In genomic region chr7:78737614-78738210, GRCm38 (mm10) we compare ENCODE assay signal across 11 mouse cellular contexts. TPM values are rescaled to one million over a fixed set of nuclear protein-coding genes. Genes with fewer than 3 reads are reported as not detected.
DNase-seq lines count a peak whose midpoint lies in the region; ATAC-seq and TF ChIP-seq lines count a peak whose summit lies in the region.
"Had no signal": no experiment of that assay in that cellular context is flagged by ENCODE, and none has a peak within 500 bp of the region (broad histone marks: within the 10 kb centered on the region; RNA-seq: fewer than 3 reads in every experiment).

TSS of gene Ntrk3 (minus strand) at chr7:78738012.

- no peaks in the 10 kb centered on the region for H3K4me1 ChIP-seq in cerebellum, adult 2 months (ENCODE audit: control insufficient read depth, insufficient read depth, low read length)
- H3K4me1 ChIP-seq in midbrain, embryonic 14.5 days (ENCODE audit: control insufficient read depth, insufficient read depth, low read length): no peaks in the 10 kb centered on the region
- no peaks in the 10 kb centered on the region for H3K4me1 ChIP-seq in midbrain, embryonic 11.5 days (ENCODE audit: control insufficient read depth, insufficient read depth, low read length)

- no peak within 1 kb of the TSS for H3K9ac ChIP-seq in midbrain, embryonic 14.5 days (replicated peaks; ENCODE audit: low read length)
- no peak within 1 kb of the TSS for H3K9ac ChIP-seq in midbrain, embryonic 11.5 days (ENCODE audit: low read length)
- H3K9ac ChIP-seq: liver, embryonic 14.5 days had no signal

- no peak within 1 kb of the TSS for H3K4me2 ChIP-seq in midbrain, embryonic 14.5 days (ENCODE audit: low read length)
- H3K4me2 ChIP-seq in midbrain, embryonic 11.5 days: no peak within 1 kb of the TSS

- ATAC-seq in midbrain, embryonic 14.5 days (ENCODE audit: low FRiP score, low TSS enrichment): no peak
- ATAC-seq in midbrain, embryonic 11.5 days (ENCODE audit: low FRiP score): no peak

- H3K27ac ChIP-seq in cerebellum, adult 2 months (ENCODE audit: insufficient read depth, low read length): no peak within 1 kb of the TSS
- H3K27ac ChIP-seq in midbrain, embryonic 14.5 days (replicated peaks; ENCODE audit: low read depth, low read length): no peak within 1 kb of the TSS
- H3K27ac ChIP-seq in midbrain, embryonic 11.5 days (ENCODE audit: low read depth, low read length): no peak within 1 kb of the TSS
- H3K27ac ChIP-seq: liver, embryonic 14.5 days had no signal

- no peaks in the 10 kb centered on the region for H3K27me3 ChIP-seq in cerebellum, adult 2 months (ENCODE audit: control insufficient read depth, insufficient read depth, low read length)
- no peaks in the 10 kb centered on the region for H3K27me3 ChIP-seq in midbrain, embryonic 14.5 days (ENCODE audit: control insufficient read depth, insufficient read depth, low read length)
- H3K27me3 ChIP-seq in midbrain, embryonic 11.5 days (ENCODE audit: control insufficient read depth, insufficient read depth, low read length): no peaks in the 10 kb centered on the region

- DNase-seq in cerebellum, adult 2 months: no peak
- DNase-seq in cerebellum, adult 9-11 months: no peak
- no peak for DNase-seq in midbrain, embryonic 14.5 days
- DNase-seq in midbrain, embryonic 11.5 days (ENCODE audit: low spot score, missing footprints): no peak
- DNase-seq in left cerebral cortex, postnatal 14 days (ENCODE audit: low spot score in 2 of 2): no peak
- DNase-seq in thymus, postnatal 14 days: peak; percentile 48
- no peak for DNase-seq in embryo, embryonic 9.5 days (ENCODE audit: extremely low spot score)
- DNase-seq in lung, postnatal 25 days (ENCODE audit: low spot score): no peak
- DNase-seq: cerebellum, postnatal 14 days; kidney, adult 2 months had no signal

- no peak for TF ChIP-seq CTCF in cerebellum, adult 2 months (IDR thresholded peaks at IDR 0.05; ENCODE audit: borderline replicate concordance, insufficient read depth, low read depth, low read length)

- no peaks in the 10 kb centered on the region for H3K9me3 ChIP-seq in midbrain, embryonic 14.5 days (ENCODE audit: control insufficient read depth, low read length)
- H3K9me3 ChIP-seq in midbrain, embryonic 11.5 days (ENCODE audit: control insufficient read depth, low read length): no peaks in the 10 kb centered on the region

- no peak for TF ChIP-seq POLR2A in cerebellum, adult 2 months (IDR thresholded peaks at IDR 0.05; ENCODE audit: borderline replicate concordance, insufficient read depth, low read length)

- H3K36me3 ChIP-seq in midbrain, embryonic 14.5 days (ENCODE audit: control insufficient read depth, insufficient read depth, low read length): no peaks in the 10 kb centered on the region
- no peaks in the 10 kb centered on the region for H3K36me3 ChIP-seq in midbrain, embryonic 11.5 days (ENCODE audit: control insufficient read depth, insufficient read depth, low read length)

- intact Hi-C loops in left cerebral cortex, postnatal 14 days (cut with DNase I): no loop called here

- 87% methylated on average over 5 of the region's 5 CpGs for WGBS in cerebellum, adult 2 months
- WGBS in midbrain, embryonic 14.5 days: 91% methylated on average over 5 of the region's 5 CpGs
- WGBS in midbrain, embryonic 11.5 days: 88% methylated on average over 5 of the region's 5 CpGs

- no peak within 1 kb of the TSS for H3K4me3 ChIP-seq in cerebellum, adult 2 months (replicated peaks; ENCODE audit: insufficient read depth, low read depth, low read length)
- H3K4me3 ChIP-seq in midbrain, embryonic 14.5 days (replicated peaks; ENCODE audit: low read depth, low read length): no peak within 1 kb of the TSS
- H3K4me3 ChIP-seq in midbrain, embryonic 11.5 days (ENCODE audit: low read depth, low read length): no peak within 1 kb of the TSS

RNA-seq across cellular contexts. Expression of gene Ntrk3, which starts in this region (rescaled TPM):
- polyA plus RNA-seq in cerebellum, adult 2 months (2012; rRNA removed): 91.5 and 109 TPM in 2 replicates
- 27.0 and 27.1 TPM in 2 replicates for polyA plus RNA-seq in midbrain, embryonic 14.5 days (2014; fragmentation: Nextera tagmentation; extraction: Ambion mirVana)
- 3.6 and 4.2 TPM in 2 replicates for polyA plus RNA-seq in midbrain, embryonic 11.5 days (2014; fragmentation: Nextera tagmentation; extraction: Ambion mirVana)
- 100 to 1,000 TPM; 137 TPM for total RNA-seq in left cerebral cortex, postnatal 14 days (2021)
